Mouse (Mus musculus): Measurements from ENCODE around the gene Vcam1.

DNA sequence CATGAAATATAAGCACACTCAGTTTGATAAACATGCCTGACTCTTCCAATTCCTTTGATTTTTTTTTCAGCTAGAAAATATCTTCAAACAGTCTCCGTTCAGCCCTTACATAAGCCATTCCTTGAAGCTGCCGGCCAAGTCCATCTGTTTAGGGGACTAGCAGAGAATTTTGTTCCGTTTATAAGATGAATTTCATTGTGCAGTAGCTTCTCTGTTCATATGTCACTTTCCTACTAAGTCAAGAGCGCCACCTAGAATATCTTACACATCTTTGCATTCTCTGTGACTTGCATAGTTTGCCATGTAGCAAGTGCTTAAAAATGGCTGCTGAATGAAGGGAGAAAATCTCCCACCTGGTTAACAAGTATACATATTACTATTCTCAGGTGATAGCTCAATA lies 51.0 kb downstream of the Vcam1 start:
- no peak for TF ChIP-seq POLR2A (IDR thresholded peaks at IDR 0.05; ENCODE audit: control insufficient read depth, extremely low read depth, insufficient read depth, low read length, poor library complexity)
- no peak for TF ChIP-seq CTCF (IDR thresholded peaks at IDR 0.05; ENCODE audit: borderline replicate concordance, control insufficient read depth, extremely low read depth, insufficient read depth, low read length, poor library complexity)
